Mouse (Mus musculus) heart, postnatal 4 days (tissue): ENCODE measurements at regions not wholly inside any gene's neighbourhood (a gene's known extent, or its start where the extent isn't known, plus 50 kb on each side); places are given as distances from the start of the nearest gene placed in this dataset.
"Not testable (repeated sequence)": the region's sequence is repeated elsewhere in the genome, so short reads cannot be mapped to it uniquely, and the experiment has no call there.

Experiments
- DNase-seq: peaks from one replicate; pipeline ENCODE4 v3.0.0; 2021

DNA sequence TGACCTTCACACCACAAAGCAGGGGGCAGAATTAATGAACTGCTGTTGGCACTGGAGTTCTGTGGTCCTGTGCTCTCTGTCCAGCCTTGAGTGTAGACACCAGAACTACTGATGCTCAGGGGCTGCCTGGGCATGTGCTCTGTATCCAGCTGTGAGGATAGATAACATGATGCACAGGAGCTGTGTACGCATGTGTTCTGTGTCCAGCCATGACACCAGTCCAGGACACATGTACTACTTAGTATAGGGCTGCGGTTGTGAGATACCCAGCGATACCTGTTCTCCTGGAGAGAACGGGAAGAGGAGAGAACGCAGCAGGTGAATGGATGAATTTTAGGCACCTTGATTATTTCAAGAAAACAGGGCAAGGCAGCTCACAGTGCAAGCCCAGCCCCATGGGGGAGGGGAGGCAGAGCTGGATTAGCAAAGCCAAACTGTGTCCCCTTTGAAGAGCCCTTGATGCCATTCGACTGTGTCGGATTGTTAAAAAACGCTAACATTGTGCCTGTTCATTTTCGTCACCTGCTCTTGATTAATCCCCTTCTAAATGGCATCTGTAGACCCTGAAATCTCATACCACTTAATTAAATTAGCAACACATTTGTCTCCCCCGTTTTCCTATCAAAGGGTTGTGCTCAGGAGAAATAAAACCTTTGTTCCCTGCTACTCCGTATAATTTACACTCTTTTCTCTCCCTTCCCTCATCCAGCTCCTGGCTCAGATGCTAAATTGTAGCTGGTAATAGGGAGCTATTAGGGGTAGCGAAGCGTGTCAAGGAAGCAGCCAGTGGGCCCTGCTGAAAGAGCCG lies 218.8 kb upstream of the Irx4 start:
- DNase-seq = no peak

DNA sequence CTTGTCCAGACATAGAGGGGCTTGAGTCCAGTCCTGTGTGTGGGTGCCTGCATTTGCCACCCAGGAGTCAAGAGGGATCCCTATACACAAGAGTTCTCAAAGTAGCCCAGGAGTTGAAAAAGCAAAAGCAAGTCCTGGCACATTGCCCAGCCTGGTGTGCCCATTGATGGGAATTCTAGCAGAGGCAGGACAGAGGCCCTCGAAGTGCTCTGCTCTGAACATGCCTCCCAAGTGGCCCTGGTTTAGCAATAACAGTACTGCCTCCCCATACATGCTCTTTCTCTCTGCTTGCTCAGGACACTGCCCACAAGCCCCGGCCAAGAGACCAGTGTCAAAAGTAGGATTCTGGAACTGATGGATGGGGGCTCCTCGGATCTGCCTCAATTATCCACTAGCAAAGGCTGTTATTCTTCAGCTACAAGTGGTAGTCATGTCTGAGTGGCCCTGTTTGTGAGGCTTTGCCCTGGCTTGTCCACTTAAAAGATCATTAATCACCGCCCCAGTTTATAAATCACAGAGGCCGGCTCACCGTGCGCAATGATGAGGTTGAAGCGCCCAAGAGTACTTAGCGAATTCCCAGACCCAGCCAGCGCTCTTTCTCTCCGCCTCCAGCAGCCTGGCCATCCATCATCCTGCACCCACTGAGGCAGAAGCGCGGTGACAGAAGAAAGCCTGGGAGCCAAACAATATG lies 190.3 kb upstream of the Irx4 start:
- no peak for DNase-seq

DNA sequence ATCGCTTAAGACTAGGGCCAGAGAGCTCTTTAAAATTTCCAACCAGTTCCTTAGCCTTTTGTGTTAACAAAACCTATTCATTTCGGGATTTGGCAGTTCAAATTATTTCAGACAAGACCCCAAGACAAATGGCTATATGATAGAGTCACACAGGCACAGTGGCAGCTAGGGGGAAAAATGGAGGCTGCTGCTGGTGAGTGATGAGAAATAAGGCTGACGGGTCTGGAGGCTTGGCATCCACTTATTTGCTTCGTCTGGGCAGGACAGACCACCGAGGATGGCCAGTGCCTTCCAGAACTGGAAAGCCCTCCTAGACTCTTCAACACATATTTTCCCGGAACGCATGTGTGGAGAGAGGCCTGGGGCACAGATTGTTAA lies 189.8 kb upstream of the Irx4 start:
- DNase-seq = no peak

- DNase-seq = no peak
Observed at GRCm38 (mm10) chr13:73071032-73071431, 189.2 kb upstream of the Irx4 start.

DNA sequence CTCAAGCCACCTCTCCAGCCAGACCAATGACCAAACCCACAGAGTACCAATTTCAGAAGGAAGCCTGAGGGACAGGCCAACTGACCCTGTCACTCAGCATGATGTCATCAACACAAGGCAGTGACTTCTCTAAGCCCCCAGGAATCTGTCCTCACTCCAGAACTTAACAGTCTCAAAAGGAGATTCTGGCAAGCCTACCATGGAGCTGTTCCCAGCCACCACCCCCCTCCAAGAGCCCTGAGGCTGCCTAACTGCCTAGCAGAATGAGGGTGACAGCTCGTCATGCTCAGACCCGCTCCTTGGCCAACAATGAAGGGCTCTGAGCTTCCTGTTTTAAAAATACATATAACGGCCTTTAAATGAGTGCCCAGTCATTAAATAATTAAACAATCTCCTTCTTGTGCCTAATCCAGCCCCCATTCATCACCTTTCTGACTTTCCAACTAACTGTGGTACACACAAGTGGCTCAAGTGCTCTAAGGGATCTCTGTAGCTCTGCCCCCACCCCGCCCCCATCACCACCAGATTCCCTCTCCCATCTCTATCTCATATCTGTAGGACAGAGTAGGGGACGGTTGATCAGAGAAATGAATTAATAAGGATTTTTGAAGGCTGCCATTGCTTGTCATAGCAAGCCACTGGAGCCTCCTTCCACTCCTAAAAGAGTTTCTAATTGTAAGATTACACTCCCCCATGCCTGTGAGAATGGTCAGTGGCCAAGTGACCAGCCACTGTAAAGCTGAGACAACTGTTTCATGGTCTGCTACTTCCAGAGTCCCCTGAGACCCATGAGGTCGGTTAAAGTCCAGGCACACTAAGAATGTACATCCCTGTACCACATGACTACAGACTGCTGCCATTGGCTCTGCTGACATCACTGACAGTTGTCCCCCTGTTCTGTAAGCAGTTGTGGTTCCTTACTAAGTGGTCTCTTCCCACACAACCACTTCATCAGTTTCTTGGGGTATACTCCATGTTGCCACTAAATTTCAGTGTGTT lies 188.1 kb upstream of the Irx4 start:
- DNase-seq = peak; percentile 24

- DNase-seq = peak; percentile 25
Observed at GRCm38 (mm10) chr13:73077866-73078430, 182.3 kb upstream of the Irx4 start.

- DNase-seq = not testable (repeated sequence)
Observed at GRCm38 (mm10) chr13:73087815-73088214, 172.5 kb upstream of the Irx4 start.

- DNase-seq = no peak
Observed at GRCm38 (mm10) chr13:73091886-73092285, 168.4 kb upstream of the Irx4 start.

- no peak for DNase-seq
Observed at GRCm38 (mm10) chr13:73097502-73097901, 162.8 kb upstream of the Irx4 start.

DNA sequence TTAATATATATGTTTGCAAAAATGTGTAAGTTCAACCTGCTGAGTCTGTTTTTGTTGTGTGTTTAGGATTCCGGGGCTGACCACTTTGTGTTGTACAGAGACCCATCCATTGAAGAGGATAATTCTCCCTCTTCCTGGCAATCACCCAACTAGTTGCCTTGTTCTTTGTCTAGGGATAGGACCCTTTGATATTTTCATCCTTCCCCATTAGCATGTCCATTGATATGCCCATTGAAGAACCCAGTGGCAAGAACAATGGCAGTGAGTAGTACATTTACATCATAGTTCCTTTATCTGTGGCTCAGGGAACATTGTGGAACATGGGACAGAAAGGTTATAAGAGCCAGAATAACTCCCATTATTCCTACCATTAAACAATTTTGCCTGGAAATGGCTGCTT lies 160.9 kb upstream of the Irx4 start:
- DNase-seq = no peak

DNA sequence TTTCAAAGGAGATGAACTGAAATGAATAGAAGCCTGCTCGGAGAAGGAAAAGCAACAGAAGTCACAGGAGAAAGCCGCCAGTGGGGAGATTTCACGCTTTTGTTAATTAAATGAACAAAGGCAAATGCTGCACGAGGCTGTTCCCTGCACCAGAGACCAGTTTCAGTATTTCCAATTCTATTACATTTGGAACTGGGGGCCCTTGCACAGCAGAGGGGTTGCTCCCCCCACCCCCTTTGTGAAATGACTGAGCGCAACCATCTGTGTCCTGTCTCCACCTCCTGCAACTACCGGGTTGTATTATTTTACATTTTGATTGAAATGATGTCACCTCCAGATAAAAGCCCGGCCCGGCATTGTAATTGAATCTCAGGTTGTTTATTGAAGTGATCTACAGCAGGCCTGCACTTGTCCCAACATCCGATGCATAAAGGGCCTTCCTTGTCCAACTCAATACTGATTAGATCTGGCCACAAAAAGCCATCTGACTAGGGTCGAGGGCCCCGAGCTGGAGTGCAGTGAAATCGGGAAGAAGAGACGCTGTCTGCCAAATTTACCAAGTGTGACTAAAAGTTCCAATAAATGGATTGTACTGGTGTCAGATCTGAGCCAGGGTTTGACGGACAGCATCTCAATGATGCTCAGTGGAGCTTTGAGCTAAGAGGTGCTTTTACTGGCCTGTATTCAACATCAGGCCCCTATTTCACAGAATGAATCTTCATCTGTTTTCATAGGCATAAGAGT lies 152.9 kb upstream of the Irx4 start:
- no peak for DNase-seq

DNA sequence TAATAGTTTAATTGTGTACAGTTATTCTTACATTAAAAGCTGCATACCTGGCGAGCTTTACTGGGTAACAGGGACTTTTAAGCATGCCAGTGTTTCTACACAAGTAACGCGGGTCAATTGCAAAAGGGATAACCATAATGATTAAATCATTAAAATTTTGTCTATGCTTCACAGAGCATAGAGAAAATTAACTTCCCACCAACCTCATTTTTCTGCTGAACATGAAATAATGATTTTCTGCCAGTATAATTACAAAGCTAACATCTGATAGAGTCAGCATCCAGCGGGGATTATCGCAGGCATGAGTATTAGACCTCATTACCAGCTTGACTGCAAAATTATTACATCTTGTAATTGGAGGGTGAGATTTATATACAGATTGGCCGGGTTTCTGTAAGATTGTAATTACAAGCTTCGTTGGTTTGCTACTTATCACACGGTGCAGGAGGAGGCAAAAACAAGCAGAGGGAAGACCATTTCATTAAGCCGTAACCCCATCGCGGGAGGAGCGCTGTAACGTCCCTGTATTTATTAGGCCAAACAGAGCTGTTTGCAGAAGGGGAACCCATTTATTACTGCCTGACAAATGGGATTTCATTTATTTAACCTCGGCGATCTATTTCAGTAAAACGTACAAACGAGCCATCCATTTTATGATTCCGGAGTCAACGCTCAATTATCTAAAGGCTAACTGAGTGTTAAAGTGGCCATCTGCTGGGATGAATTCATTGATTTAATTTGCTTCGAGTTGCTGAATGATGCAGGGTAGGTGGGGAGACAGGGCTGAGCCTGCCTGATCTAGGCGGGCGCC lies 143.3 kb upstream of the Irx4 start:
- DNase-seq = no peak

GRCm38 (mm10) chr13:73117633-73118076 lies 142.6 kb upstream of the Irx4 start:
- DNase-seq = no peak

GRCm38 (mm10) chr13:73122945-73123344 lies 137.3 kb upstream of the Irx4 start:
- no peak for DNase-seq

- DNase-seq = no peak
Observed at GRCm38 (mm10) chr13:73131270-73131669, 129.0 kb upstream of the Irx4 start.

- no peak for DNase-seq
Observed at GRCm38 (mm10) chr13:73132746-73133145, 127.5 kb upstream of the Irx4 start.

GRCm38 (mm10) chr13:73134929-73135328 lies 125.3 kb upstream of the Irx4 start:
- no peak for DNase-seq

GRCm38 (mm10) chr13:73141302-73141701 lies 119.0 kb upstream of the Irx4 start:
- DNase-seq = no peak

GRCm38 (mm10) chr13:73158016-73158415 lies 102.3 kb upstream of the Irx4 start:
- no peak for DNase-seq

DNA sequence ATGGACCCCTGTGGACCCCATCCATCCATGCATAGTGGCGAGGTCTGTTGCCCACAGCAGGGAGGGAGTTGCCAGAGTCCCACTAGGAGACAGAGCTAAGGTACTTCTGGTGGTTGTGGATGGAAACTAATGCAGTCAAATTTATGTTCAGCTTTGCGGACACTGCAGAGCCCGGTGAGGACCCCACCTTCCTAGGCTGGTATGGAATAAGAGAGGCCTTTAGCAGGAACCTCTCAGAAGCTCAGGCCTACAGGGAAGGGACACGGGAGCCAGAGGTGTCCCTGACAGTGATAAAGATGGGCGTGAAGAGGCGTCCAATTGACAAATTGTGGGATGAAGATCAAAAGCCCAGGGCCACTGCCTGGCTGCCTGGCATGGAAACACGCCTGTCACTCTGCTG lies 100.8 kb upstream of the Irx4 start:
- DNase-seq = no peak

- DNase-seq = no peak
Observed at GRCm38 (mm10) chr13:73159865-73160264, 100.4 kb upstream of the Irx4 start.
